Mouse (Mus musculus) c-Kit-positive CD71-negative TER-119-negative erythroid progenitor cells, embryonic 14.5 days (primary cell): ENCODE results near the gene Crtc1.

Experiments
- DNase-seq: peaks from one replicate; pipeline ENCODE4 v3.0.0-alpha.2; 2013; ENCODE audit warnings: low read depth

The Crtc1 gene

GRCm38 (mm10) chr8:70347860-70348420 is 91.4 kb downstream of the Crtc1 start:
- DNase-seq: no peak

GRCm38 (mm10) chr8:70347443-70347842 is 91.9 kb downstream of the Crtc1 start:
- no peak for DNase-seq

- no peak for DNase-seq
Measured at GRCm38 (mm10) chr8:70344279-70344678, 95.1 kb downstream of the Crtc1 start.

GRCm38 (mm10) chr8:70343696-70344095 is 95.7 kb downstream of the Crtc1 start:
- no peak for DNase-seq

DNA sequence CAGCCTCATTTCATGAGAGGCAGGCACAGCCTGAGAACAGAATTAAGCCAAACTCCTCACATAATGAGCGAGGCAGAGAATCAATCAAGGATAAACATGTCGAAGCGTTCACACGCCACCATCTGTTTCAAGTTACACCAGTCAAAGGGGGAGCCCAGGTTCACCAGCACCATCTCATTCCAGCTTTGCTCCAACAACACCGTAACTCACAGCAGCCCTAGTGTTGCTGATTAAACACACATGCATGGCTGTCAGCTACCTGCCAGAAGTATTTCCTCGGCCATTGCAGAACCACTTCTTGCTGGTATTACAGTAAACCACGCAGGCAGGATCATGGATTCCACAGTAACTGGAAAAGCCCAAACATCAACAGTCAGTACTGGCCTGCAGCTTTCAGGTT is 96.3 kb downstream of the Crtc1 start:
- no peak for DNase-seq

- DNase-seq: no peak
Measured at GRCm38 (mm10) chr8:70342007-70342406, 97.4 kb downstream of the Crtc1 start.

GRCm38 (mm10) chr8:70340659-70341058 is 98.7 kb downstream of the Crtc1 start:
- no peak for DNase-seq

- DNase-seq: no peak
Measured at GRCm38 (mm10) chr8:70338931-70339330, 100.4 kb downstream of the Crtc1 start.

DNA sequence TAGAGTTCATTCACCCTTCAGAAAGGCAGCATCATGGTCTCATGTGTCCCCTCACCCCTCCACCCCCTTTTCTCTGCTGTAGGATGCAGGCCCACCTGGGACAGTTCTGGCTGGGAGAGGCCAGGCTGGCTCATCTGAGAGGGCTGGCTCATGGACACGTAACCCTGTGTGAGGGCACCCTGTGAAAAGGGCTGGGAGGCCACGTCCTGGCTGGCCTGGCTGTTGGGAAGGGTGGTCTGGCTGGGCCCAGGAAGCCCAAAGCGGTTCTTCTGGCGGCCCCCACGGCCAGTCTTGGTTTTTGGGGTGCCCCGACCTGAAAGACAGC is 106.5 kb downstream of the Crtc1 start:
- no peak for DNase-seq
